In the genomic region with DNA sequence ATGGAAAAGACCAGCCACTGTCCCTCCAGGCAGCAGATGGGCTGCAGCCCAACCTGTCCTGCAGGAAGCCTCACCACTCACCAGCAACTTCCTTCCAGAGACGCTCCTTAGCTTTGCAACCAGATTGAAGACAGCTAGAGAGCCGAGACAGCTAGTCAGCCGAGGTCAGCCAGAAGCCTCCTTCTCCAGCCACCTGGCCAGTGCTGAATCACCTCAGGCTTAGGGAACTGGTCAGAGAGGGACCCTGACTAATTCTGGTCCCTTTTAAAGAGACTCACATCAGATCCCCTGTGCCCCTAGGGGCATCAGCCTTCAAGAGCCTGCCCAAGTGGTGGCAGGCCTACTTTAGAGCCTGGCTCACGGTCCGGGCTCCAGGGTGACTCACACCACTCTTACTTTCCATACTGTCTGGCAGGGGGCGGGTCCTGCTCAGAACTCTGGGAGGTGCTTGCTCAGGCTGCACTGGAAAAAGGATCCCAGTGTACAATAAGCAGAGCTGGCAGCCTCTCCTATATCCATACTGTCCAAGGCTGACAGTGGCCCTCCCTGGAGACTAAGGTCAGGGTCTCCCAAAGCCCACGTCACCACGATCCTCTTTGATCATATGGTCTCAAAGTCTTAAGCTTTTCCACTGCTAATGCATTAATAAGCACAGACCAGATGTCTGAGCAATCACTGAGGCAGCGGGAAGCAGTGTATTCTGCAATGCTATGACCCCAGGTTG, we compare ENCODE assay signal across 8 mouse cellular contexts. TPM values are rescaled to one million over a fixed set of nuclear protein-coding genes. Genes with fewer than 3 reads are reported as not detected.
DNase-seq lines count a peak whose midpoint lies in the region; ATAC-seq lines count a peak whose summit lies in the region.

No protein-coding gene starts in this region.

- peaks cover 41% of the 10 kb centered on the region for H3K4me1 ChIP-seq in midbrain, embryonic 12.5 days
- H3K4me1 ChIP-seq in midbrain, embryonic 11.5 days (ENCODE audit: control insufficient read depth, insufficient read depth, low read length) = peaks cover 31% of the 10 kb centered on the region
- peaks cover 51 to 86% of the 10 kb centered on the region in 2 experiments for H3K4me1 ChIP-seq in heart, embryonic 14.5 days (ENCODE audit: control insufficient read depth in 2 of 2, insufficient read depth in 2 of 2, low read length in 2 of 2)
- peaks cover 95% of the 10 kb centered on the region for H3K4me1 ChIP-seq in lung, embryonic 15.5 days

- no peak overlapping the region for H3K4me2 ChIP-seq in midbrain, embryonic 12.5 days (replicated peaks)
- no peak overlapping the region for H3K4me2 ChIP-seq in midbrain, embryonic 11.5 days
- H3K4me2 ChIP-seq in heart, embryonic 14.5 days (ENCODE audit: low read length) = peak overlapping the region; percentile 89
- H3K4me2 ChIP-seq in lung, embryonic 15.5 days = peak overlapping the region; percentile 84

- 0 out of 2 replicates have a peak overlapping the region, but pooled peaks have one; percentile 20 for H3K27ac ChIP-seq in midbrain, embryonic 12.5 days (replicated peaks)
- no peak overlapping the region for H3K27ac ChIP-seq in midbrain, embryonic 11.5 days (ENCODE audit: low read depth, low read length)
- peak overlapping the region; percentile 86 to 97 for H3K27ac ChIP-seq in heart, embryonic 14.5 days (replicated peaks in 1 of 2; ENCODE audit: control insufficient read depth in 1 of 2, insufficient read depth in 1 of 2, low read depth in 2 of 2, low read length in 2 of 2)
- peak overlapping the region; percentile 71 for H3K27ac ChIP-seq in lung, embryonic 15.5 days

- H3K36me3 ChIP-seq in midbrain, embryonic 12.5 days = no peaks in the 10 kb centered on the region
- no peaks in the 10 kb centered on the region for H3K36me3 ChIP-seq in midbrain, embryonic 11.5 days (ENCODE audit: control insufficient read depth, insufficient read depth, low read length)
- H3K36me3 ChIP-seq in heart, embryonic 14.5 days (ENCODE audit: control insufficient read depth, insufficient read depth, low read length) = peaks cover 26% of the 10 kb centered on the region
- H3K36me3 ChIP-seq in lung, embryonic 15.5 days = no peaks in the 10 kb centered on the region

- no peak for ATAC-seq in CD4-positive, CD25-positive, alpha-beta regulatory T cell, adult 4 months
- no peak for ATAC-seq in midbrain, embryonic 12.5 days (ENCODE audit: low FRiP score, low read depth)
- ATAC-seq in midbrain, embryonic 11.5 days (ENCODE audit: low FRiP score) = no peak
- ATAC-seq in heart, embryonic 14.5 days (ENCODE audit: insufficient number of reproducible peaks, insufficient read depth, low FRiP score, low read depth) = peak; percentile 69
- ATAC-seq in lung, embryonic 15.5 days (ENCODE audit: borderline replicate concordance, extremely low read depth, low FRiP score, low TSS enrichment) = peak; percentile 53
- no peak for ATAC-seq in erythroid progenitor cell, adult 5-6 weeks (replicated peaks; ENCODE audit: low FRiP score, poor library complexity, severe bottlenecking)

- no peak overlapping the region for H3K4me3 ChIP-seq in midbrain, embryonic 12.5 days
- H3K4me3 ChIP-seq in midbrain, embryonic 11.5 days (ENCODE audit: low read depth, low read length) = no peak overlapping the region
- no peak overlapping the region; a peak in 2 of 4 replicates for H3K4me3 ChIP-seq in heart, embryonic 14.5 days (ENCODE audit: control insufficient read depth in 1 of 2, insufficient read depth in 1 of 2, low read depth in 1 of 2, low read length in 2 of 2)
- no peak overlapping the region; the same call in 1 of the 2 replicates for H3K4me3 ChIP-seq in lung, embryonic 15.5 days

- WGBS in midbrain, embryonic 12.5 days = 59% methylated on average over 9 of the region's 9 CpGs
- WGBS in midbrain, embryonic 11.5 days = 64% methylated on average over 9 of the region's 9 CpGs
- WGBS in heart, embryonic 14.5 days = 15% methylated on average over 9 of the region's 9 CpGs
- WGBS in lung, embryonic 15.5 days = 17% methylated on average over 9 of the region's 9 CpGs

- no peaks in the 10 kb centered on the region for H3K9me3 ChIP-seq in midbrain, embryonic 12.5 days
- no peaks in the 10 kb centered on the region for H3K9me3 ChIP-seq in midbrain, embryonic 11.5 days (ENCODE audit: control insufficient read depth, low read length)
- H3K9me3 ChIP-seq in heart, embryonic 14.5 days (ENCODE audit: control insufficient read depth, low read length) = no peaks in the 10 kb centered on the region
- no peaks in the 10 kb centered on the region for H3K9me3 ChIP-seq in lung, embryonic 15.5 days

- no peak overlapping the region for H3K9ac ChIP-seq in midbrain, embryonic 12.5 days (replicated peaks)
- H3K9ac ChIP-seq in midbrain, embryonic 11.5 days (ENCODE audit: low read length) = no peak overlapping the region
- peak overlapping the region; percentile 69 for H3K9ac ChIP-seq in heart, embryonic 14.5 days (ENCODE audit: low read length)
- H3K9ac ChIP-seq in lung, embryonic 15.5 days = no peak overlapping the region

- H3K27me3 ChIP-seq in midbrain, embryonic 12.5 days = peaks cover 12% of the 10 kb centered on the region; the same call in 1 of the 2 replicates
- peaks cover 2% of the 10 kb centered on the region; the same call in 1 of the 2 replicates for H3K27me3 ChIP-seq in midbrain, embryonic 11.5 days (ENCODE audit: control insufficient read depth, insufficient read depth, low read length)
- H3K27me3 ChIP-seq in heart, embryonic 14.5 days (ENCODE audit: control insufficient read depth, insufficient read depth, low read length) = no peaks in the 10 kb centered on the region
- no peaks in the 10 kb centered on the region for H3K27me3 ChIP-seq in lung, embryonic 15.5 days

- peak; percentile 60 for DNase-seq in CD4-positive, CD25-positive, alpha-beta regulatory T cell, adult 2 months (ENCODE audit: low read depth, low spot score)
- DNase-seq in midbrain, embryonic 11.5 days (ENCODE audit: low spot score, missing footprints) = no peak
- no peak for DNase-seq in c-Kit-positive CD71-positive TER-119-positive erythroid progenitor cells, embryonic 14.5 days (ENCODE audit: low spot score)

RNA-seq across cellular contexts. Expression of gene Myh9, which starts 5.9 kb away (rescaled TPM):
- polyA plus RNA-seq in CD4-positive, CD25-positive, alpha-beta regulatory T cell, adult 4 months (2017; shearing (Covaris generic)) = 100 to 1,000 TPM; 206 to 220 TPM
- 24.9 and 29.1 TPM in 2 replicates for polyA plus RNA-seq in midbrain, embryonic 12.5 days (2016; fragmentation: Nextera tagmentation; extraction: Ambion mirVana)
- 16.4 and 19.6 TPM in 2 replicates for polyA plus RNA-seq in midbrain, embryonic 11.5 days (2014; fragmentation: Nextera tagmentation; extraction: Ambion mirVana)
- polyA plus RNA-seq in heart, embryonic 14.5 days (2014; fragmentation: Nextera tagmentation; extraction: Ambion mirVana) = 31.0 and 32.8 TPM in 2 replicates
- polyA plus RNA-seq in lung, embryonic 15.5 days (2015; fragmentation: Nextera tagmentation; extraction: Ambion mirVana) = 62.5 and 67.7 TPM in 2 replicates
- total RNA-seq in erythroid progenitor cell, adult 5-6 weeks (2015; ENCODE audit: low replicate concordance) = 104 and 105 TPM in 2 replicates
- total RNA-seq in erythroid progenitor cell, adult 5-6 weeks (2017; ENCODE audit: low replicate concordance) = 198 and 213 TPM in 2 replicates

Comparison
In these comparisons a context has a peak if more than half of its experiments do, and no peak if none do; other contexts are left out.
1. ATAC-seq: peak in heart, embryonic 14.5 days (single experiment) and lung, embryonic 15.5 days (single experiment); none in CD4-positive, CD25-positive, alpha-beta regulatory T cell, adult 4 months (single experiment), midbrain, embryonic 12.5 days (single experiment), midbrain, embryonic 11.5 days (single experiment) and erythroid progenitor cell, adult 5-6 weeks (single experiment).
2. H3K4me2 ChIP-seq: peak in heart, embryonic 14.5 days (single experiment) and lung, embryonic 15.5 days (single experiment); none in midbrain, embryonic 12.5 days (single experiment) and midbrain, embryonic 11.5 days (single experiment).